Mouse (Mus musculus) heart, postnatal 4 days (tissue): ENCODE measurements around the gene Nol9. TPM values are rescaled to one million over a fixed set of nuclear protein-coding genes. Genes with fewer than 3 reads are reported as not detected.

Experiments
- DNase-seq: peaks from one replicate; pipeline ENCODE4 v3.0.0; 2021
- total RNA-seq, 2 experiments: library from RNA; stranded (reverse); gene quantifications; 2 replicates each; pipeline ENCODE4 v1.2.3; 2021

Nol9 gene
- 10 to 100 TPM; 11.1 to 13.2 TPM for total RNA-seq

- DNase-seq = peak; percentile 96
Measured at GRCm38 (mm10) chr4:152038985-152039830, at the start of gene Nol9. Gene Nol9 (plus strand): TSS chr4:152039321.

- DNase-seq = no peak
Measured at GRCm38 (mm10) chr4:151992091-151992490, 47.0 kb upstream of the Nol9 start.

- no peak for DNase-seq
Measured at GRCm38 (mm10) chr4:151993035-151993434, 46.1 kb upstream of the Nol9 start.

GRCm38 (mm10) chr4:151994228-151995171, 44.6 kb upstream of the Nol9 start:
- peak; percentile 50 for DNase-seq

- peak; percentile 52 for DNase-seq
Measured at GRCm38 (mm10) chr4:151995371-151996172, 43.5 kb upstream of the Nol9 start.

GRCm38 (mm10) chr4:151996173-151996950, 42.8 kb upstream of the Nol9 start, which contains the start of gene Phf13:
Gene Phf13 (minus strand): TSS chr4:151996258.
- peak; percentile 99 for DNase-seq

GRCm38 (mm10) chr4:151996951-151997222, 42.2 kb upstream of the Nol9 start:
- no peak for DNase-seq

GRCm38 (mm10) chr4:151997701-151998100, 41.4 kb upstream of the Nol9 start:
- DNase-seq = no peak

GRCm38 (mm10) chr4:151999481-151999880, 39.6 kb upstream of the Nol9 start:
- DNase-seq = no peak

- no peak for DNase-seq
Measured at GRCm38 (mm10) chr4:152000906-152001305, 38.2 kb upstream of the Nol9 start.

GRCm38 (mm10) chr4:152001335-152001734, 37.8 kb upstream of the Nol9 start:
- DNase-seq = no peak

GRCm38 (mm10) chr4:152002063-152002462, 37.1 kb upstream of the Nol9 start:
- no peak for DNase-seq

GRCm38 (mm10) chr4:152006137-152006536, 33.0 kb upstream of the Nol9 start:
- DNase-seq = no peak

GRCm38 (mm10) chr4:152006812-152007211, 32.3 kb upstream of the Nol9 start:
- DNase-seq = no peak

- peak; percentile 70 for DNase-seq
Measured at GRCm38 (mm10) chr4:152007481-152008147, 31.5 kb upstream of the Nol9 start.

GRCm38 (mm10) chr4:152008148-152008500, 31.0 kb upstream of the Nol9 start:
- DNase-seq = peak; percentile 51

GRCm38 (mm10) chr4:152008622-152009075, 30.5 kb upstream of the Nol9 start, which contains the start of gene Klhl21:
Gene Klhl21 (plus strand): TSS chr4:152008803.
- peak; percentile 97 for DNase-seq

- DNase-seq = peak; percentile 75
Measured at GRCm38 (mm10) chr4:152009076-152010051, 29.8 kb upstream of the Nol9 start.

GRCm38 (mm10) chr4:152010091-152010706, 28.9 kb upstream of the Nol9 start:
- DNase-seq = peak; percentile 66
